Mouse (Mus musculus) left cerebral cortex, adult 8-10 months (tissue): ENCODE measurements around the gene AI597479. TPM values are rescaled to one million over a fixed set of nuclear protein-coding genes. Genes with fewer than 3 reads are reported as not detected.
A peak's percentile ranks its signal among the peaks of the same experiment; 100 is the strongest.
"Not testable (repeated sequence)": the region's sequence is repeated elsewhere in the genome, so short reads cannot be mapped to it uniquely, and the experiment has no call there.

ENCODE experiments used
- DNase-seq, 2 experiments: peaks; one replicate each; pipeline ENCODE4 v3.0.0; 2022; ENCODE audit warnings: low spot score in 2 of 2
- total RNA-seq, 4 experiments: library from RNA; stranded (reverse); gene quantifications; 2 replicates each; pipeline ENCODE4 v1.2.4; 2022

Gene AI597479
- total RNA-seq, 4 experiments from 2014 or later, result 23.4 to 28.0 (median 25.3) TPM

- no peak for DNase-seq
Measured at GRCm38 (mm10) chr1:43124726-43125125, 26.2 kb downstream of the AI597479 start.

- no peak for DNase-seq
Measured at GRCm38 (mm10) chr1:43127196-43127595, 28.7 kb downstream of the AI597479 start.

- DNase-seq, result no peak
Measured at GRCm38 (mm10) chr1:43127820-43128610, 29.5 kb downstream of the AI597479 start.

DNA sequence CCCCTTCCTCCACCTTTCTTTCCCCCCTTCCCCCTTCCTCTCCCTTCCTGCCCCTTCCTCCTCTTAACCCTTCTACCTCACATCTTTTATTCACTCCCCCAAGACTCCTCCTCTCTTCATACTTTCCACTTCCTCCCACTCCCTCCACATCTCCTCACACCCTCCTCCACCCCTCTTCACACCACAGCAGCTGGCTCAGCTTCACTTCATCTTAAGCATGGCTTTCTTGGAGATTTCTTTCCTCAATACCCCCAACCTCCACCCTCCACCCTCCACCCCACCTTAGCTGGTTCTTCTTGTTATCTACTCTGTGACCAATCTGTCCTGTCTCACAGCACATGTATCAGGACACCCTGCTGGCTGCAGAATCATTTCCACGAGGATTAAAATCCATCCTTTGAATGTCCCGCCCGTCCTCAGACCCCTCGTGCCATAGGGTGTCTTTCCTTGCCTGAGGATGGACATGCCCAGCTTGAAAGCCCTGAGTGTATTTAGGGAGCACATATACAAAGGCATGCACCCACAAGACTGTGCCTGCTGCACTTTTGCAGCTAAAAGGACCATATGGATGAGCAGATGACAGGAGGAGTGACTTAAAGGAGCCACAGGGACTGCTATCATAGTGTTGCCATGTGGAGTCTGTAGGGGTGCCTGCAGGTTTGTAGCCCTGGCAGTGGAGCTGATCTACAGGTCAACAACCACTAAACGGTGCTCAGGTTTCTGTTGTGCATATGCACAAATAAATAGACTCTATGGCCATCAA is 31.9 kb downstream of the AI597479 start:
- DNase-seq, result peak in 1 of 2 experiments; percentile 38

GRCm38 (mm10) chr1:43131591-43131990 is 33.1 kb downstream of the AI597479 start:
- DNase-seq, result no peak

DNA sequence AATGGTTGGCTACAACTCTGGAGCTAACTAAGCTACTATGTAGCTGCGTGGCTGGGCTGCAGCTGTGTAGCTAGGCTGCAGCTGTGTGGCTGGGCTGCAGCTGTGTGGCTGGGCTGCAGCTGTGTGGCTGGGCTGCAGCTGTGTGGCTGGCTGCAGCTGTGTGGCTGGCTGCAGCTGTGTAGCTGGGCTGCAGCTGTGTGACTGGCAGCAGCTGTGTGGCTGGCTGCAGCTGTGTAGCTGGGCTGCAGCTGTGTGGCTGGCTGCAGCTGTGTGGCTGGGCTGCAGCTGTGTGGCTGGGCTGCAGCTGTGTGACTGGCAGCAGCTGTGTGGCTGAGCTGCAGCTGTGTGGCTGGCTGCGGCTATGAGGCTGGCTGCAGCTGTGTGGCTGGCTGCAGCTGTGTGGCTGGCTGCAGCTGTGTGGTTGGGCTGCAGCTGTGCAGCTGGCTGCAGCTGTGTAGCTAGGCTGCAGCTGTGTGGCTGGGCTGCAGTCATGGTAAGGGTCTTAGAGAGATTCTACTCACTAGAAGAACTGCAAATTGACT is 38.0 kb downstream of the AI597479 start:
- DNase-seq, result not testable (repeated sequence)

DNA sequence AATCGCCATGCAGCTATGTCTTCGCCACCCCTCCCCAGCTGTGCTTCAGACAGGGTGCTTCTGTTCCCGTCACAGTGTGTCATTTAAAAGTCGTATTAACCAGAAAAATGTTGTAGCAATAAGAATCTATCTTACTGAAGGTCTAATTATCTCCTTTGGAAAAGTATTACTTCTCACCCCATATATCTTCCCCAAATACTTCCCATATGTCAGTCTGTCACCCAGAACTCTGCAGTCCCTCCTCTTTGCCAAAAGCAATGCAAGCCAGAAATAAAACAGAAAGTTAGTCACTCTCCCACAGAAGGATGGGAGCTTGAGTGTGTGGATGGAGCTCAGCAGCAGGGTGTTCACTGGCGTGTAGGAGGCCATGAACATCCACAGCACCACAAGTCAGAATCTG is 38.8 kb downstream of the AI597479 start:
- DNase-seq, result peak in 1 of 2 experiments; percentile 87

DNA sequence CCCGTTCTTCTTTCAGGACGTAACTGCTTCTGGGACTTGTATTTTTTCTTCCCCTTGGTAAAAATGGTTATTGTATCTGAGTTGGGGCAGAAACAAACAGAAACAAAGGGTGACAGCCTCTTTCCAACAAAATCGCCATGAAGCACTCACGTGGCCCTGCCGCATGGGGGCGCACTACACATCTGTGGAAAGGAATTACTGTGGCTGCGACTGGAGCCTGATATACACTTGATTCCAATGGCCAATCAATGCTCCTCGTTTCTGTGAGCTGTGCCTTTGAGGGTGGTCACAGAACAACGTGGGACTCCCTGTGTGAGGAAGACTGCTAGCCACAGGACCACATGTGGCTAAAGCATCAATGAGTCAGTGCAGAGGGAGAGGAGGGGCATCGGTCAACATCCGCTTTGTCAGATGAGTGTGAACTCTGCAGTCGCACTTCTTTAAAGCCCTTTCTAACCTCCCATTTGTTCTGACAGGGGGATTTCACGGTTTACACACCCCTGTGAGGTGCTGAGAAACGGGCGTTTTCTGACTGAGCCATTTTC is 39.8 kb downstream of the AI597479 start:
- DNase-seq, result no peak

DNA sequence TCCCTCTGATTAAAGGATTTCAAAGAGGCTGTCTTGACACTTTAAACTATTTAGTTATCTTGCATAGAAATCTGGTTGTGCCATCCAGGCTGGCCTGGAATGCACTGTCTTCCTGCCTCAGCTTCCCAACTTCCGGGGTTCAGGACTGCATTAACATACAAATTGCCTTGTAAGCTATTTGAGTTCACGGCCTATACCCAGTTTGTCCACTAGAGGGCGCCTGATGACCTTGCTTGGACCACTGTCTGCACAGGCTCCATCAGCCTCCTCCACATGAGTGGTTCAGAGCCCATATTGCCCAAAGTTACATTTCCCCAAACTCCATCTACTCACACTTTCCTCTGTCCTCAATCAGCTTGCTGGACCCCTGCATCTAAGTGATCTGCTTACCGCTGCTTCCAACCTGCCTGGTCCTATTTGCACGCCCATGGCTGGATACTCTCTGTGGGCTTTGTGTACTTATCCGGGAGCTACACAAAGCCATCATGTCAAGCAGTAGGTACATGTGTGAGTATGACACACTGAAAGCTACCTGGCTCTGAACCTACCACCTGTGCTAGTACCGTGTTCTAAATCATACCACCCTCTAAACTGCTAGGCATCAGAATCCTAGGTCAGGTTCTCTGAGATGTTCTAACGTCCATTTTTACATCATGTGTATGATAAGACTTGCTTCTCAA is 41.2 kb downstream of the AI597479 start:
- peak; percentile 72 to 83 for DNase-seq

- no peak for DNase-seq
Measured at GRCm38 (mm10) chr1:43141555-43141961, 43.0 kb downstream of the AI597479 start.

GRCm38 (mm10) chr1:43142849-43143248 is 44.3 kb downstream of the AI597479 start:
- no peak for DNase-seq

DNA sequence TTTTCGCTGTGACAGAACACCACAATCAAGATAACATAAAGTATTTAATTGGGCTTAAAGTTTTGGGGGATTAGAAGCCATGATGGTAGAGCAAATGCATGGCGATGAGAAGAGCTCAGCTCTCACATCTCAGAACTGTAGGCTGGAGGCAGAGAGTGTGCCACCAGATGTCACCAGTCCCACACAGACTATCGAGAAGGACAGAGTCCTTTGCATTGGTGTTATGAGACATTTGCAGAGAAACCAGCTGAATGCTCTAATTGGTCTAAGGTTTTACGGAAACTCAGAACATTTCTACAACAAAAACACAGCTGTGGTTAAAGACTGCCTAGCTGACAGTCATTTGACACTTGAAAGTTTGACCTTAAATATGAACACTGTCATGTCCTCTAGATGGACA is 44.8 kb downstream of the AI597479 start:
- DNase-seq, result no peak

- DNase-seq, result no peak
Measured at GRCm38 (mm10) chr1:43143791-43144190, 45.3 kb downstream of the AI597479 start.

DNA sequence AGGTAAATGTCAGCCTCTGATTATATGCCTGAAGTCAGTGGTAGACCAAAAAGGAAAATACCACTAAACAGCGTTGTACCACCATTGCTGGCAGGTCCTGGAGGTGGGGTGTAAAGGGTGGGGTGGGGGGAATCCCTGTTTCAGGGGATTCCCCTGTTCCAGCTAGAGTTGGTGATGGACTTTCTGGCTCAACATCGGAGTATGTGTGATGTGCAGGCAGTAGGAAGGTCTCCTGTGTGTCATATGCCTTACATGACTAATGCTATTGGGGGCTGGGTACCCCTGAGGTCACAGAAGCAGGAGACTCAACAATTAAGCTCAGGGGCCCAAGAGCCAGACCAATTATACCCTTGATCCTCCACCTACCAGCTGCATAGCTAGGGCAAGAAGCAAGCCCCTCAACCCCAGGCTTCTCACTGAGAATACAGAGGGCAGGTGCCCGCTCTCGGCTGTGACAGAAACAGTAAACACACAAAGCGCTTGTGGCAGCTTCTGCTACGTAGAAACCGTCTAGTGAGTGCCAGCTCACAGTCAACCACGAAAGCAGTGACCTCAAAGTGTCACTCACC is 45.9 kb downstream of the AI597479 start:
- DNase-seq, result no peak

DNA sequence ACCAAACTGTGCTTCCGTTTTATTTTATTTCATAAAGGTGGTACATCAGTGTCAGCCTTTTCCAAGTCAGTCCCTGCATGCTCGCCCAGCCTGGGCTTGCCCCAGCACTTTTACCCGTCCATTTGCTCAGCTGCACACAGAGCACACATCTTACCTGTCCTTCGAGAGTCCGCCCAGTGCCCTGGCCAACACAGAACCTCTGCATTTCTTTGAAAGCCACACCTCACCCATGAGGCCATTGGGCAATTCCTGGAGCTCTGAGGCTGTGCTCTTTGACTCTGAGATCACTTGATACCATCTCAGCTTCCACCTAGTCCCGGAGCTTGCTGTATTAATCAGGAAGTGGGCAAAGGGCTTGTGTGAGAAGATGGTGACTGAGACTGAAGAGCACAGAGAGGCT is 46.9 kb downstream of the AI597479 start:
- no peak for DNase-seq

- DNase-seq, result no peak
Measured at GRCm38 (mm10) chr1:43147474-43147873, 49.0 kb downstream of the AI597479 start.

DNA sequence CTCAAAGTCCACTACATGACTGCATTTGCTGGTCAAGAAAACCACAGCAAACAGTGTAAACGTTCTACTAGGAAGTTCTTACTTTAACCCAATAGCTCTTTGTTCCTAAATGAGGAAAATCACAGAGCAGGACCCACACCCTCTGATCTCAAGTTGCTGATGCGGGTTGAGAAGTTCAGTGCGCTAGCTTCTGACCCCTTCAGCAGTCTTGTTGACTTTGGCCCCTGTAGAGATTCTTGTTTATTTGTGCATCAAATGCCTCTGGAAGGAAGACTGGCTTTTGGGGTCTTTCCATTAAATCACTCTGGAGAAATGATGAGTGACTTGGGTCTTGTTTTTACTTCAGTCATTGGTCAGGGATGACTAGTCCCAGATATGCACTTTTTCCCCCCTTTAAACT is 51.7 kb downstream of the AI597479 start:
- DNase-seq, result no peak

GRCm38 (mm10) chr1:43152626-43153025 is 54.1 kb downstream of the AI597479 start:
- no peak for DNase-seq

GRCm38 (mm10) chr1:43153538-43153937 is 55.0 kb downstream of the AI597479 start:
- DNase-seq, result no peak

DNA sequence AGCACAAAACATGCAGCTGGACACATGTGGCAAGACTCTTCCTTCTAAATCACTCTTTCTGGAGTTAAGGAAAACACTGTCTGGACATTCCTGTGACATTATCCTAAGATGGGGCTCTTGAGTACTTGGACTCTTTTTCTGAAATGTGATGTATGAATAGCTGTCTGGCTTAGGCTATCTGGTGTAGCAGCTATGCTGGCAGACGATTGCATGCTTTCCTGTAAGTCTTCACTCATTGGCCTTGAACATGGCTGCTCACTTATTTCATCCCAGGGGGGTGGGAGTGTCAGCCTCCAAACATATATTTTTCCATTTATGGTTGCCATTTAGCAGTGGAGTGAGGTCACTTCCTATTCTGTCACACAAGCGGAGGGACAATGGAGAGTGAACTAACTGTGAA is 56.0 kb downstream of the AI597479 start:
- no peak for DNase-seq

- no peak for DNase-seq
Measured at GRCm38 (mm10) chr1:43157907-43158306, 59.4 kb downstream of the AI597479 start.
